12 mouse cellular contexts compared by ENCODE assay signal in the genomic region with DNA sequence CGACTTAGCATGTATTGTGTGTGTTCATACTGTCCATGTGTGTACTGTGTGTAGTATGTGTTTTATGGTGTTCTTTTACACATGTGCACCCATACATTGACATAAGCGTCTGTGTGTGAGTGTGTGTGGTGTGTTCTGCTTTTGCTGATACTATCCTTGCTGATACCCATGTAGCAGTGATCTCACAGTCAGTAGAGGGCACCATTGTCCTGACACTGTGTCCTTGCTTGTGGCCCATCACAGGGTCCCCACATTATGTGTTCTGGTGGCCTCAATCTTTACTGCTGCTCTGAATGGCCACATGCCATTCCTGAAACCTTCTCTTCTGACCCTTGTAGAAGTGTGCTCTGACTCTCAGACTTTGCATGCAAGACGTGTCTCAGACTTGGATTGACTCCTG. TPM values are rescaled to one million over a fixed set of nuclear protein-coding genes. Genes with fewer than 3 reads are reported as not detected.
A peak's percentile ranks its signal among the peaks of the same experiment; 100 is the strongest.
DNase-seq lines count a peak whose midpoint lies in the region; ATAC-seq and TF ChIP-seq lines count a peak whose summit lies in the region.
"Had no signal": no experiment of that assay in that cellular context is flagged by ENCODE, and none has a peak within 500 bp of the region (broad histone marks: within the 10 kb centered on the region; RNA-seq: fewer than 3 reads in every experiment).

No protein-coding gene starts in this region.

- no peak overlapping the region for H3K27ac ChIP-seq in cerebellum, adult 2 months (ENCODE audit: insufficient read depth, low read length)
- H3K27ac ChIP-seq in intestine, postnatal 0 days (ENCODE audit: low read depth, low read length) = no peak overlapping the region
- no peak overlapping the region for H3K27ac ChIP-seq in intestine, embryonic 16.5 days (ENCODE audit: low read length)
- H3K27ac ChIP-seq: embryonic facial prominence, embryonic 15.5 days; liver, embryonic 13.5 days had no signal

- no peaks in the 10 kb centered on the region for H3K9me3 ChIP-seq in intestine, postnatal 0 days (ENCODE audit: control insufficient read depth)
- H3K9me3 ChIP-seq in intestine, embryonic 16.5 days (ENCODE audit: control insufficient read depth, low read length) = no peaks in the 10 kb centered on the region
- H3K9me3 ChIP-seq: embryonic facial prominence, embryonic 15.5 days; liver, embryonic 13.5 days had no signal

- H3K4me3 ChIP-seq in cerebellum, adult 2 months (replicated peaks; ENCODE audit: insufficient read depth, low read depth, low read length) = no peak overlapping the region
- H3K4me3 ChIP-seq in intestine, postnatal 0 days (ENCODE audit: low read depth, low read length) = no peak overlapping the region
- no peak overlapping the region for H3K4me3 ChIP-seq in intestine, embryonic 16.5 days (ENCODE audit: low read length)
- H3K4me3 ChIP-seq: embryonic facial prominence, embryonic 15.5 days; liver, embryonic 13.5 days had no signal

- no peak for ATAC-seq in intestine, postnatal 0 days
- ATAC-seq in intestine, embryonic 16.5 days = no peak
- no peak for ATAC-seq in erythroid progenitor cell, adult 5-6 weeks (replicated peaks; ENCODE audit: low FRiP score, poor library complexity, severe bottlenecking)

- H3K9ac ChIP-seq in intestine, postnatal 0 days (ENCODE audit: low read depth, low read length) = no peak overlapping the region
- H3K9ac ChIP-seq in intestine, embryonic 16.5 days (ENCODE audit: low read depth, low read length) = no peak overlapping the region
- H3K9ac ChIP-seq: embryonic facial prominence, embryonic 15.5 days; liver, embryonic 13.5 days had no signal

- H3K27me3 ChIP-seq in cerebellum, adult 2 months (ENCODE audit: control insufficient read depth, insufficient read depth, low read length) = no peaks in the 10 kb centered on the region
- H3K27me3 ChIP-seq in intestine, postnatal 0 days (replicated peaks; ENCODE audit: control insufficient read depth, insufficient read depth, low read length) = no peaks in the 10 kb centered on the region
- H3K27me3 ChIP-seq in intestine, embryonic 16.5 days (replicated peaks; ENCODE audit: control insufficient read depth, insufficient read depth, low read length) = no peaks in the 10 kb centered on the region
- H3K27me3 ChIP-seq: embryonic facial prominence, embryonic 15.5 days; liver, embryonic 13.5 days had no signal

- WGBS in cerebellum, adult 2 months = 79% methylated on average over 3 of the region's 3 CpGs
- 83% methylated on average over 3 of the region's 3 CpGs for WGBS in intestine, postnatal 0 days
- 84% methylated on average over 3 of the region's 3 CpGs for WGBS in intestine, embryonic 16.5 days

- H3K4me1 ChIP-seq in cerebellum, adult 2 months (ENCODE audit: control insufficient read depth, insufficient read depth, low read length) = no peaks in the 10 kb centered on the region; the same call in 1 of the 2 replicates
- H3K4me1 ChIP-seq in intestine, postnatal 0 days (replicated peaks; ENCODE audit: control insufficient read depth, insufficient read depth, low read length) = no peaks in the 10 kb centered on the region
- H3K4me1 ChIP-seq in intestine, embryonic 16.5 days (ENCODE audit: control insufficient read depth, insufficient read depth, low read length) = no peaks in the 10 kb centered on the region
- H3K4me1 ChIP-seq: embryonic facial prominence, embryonic 15.5 days had no signal

- no peak for TF ChIP-seq POLR2A in cerebellum, adult 2 months (IDR thresholded peaks at IDR 0.05; ENCODE audit: borderline replicate concordance, insufficient read depth, low read length)

- 0 out of 2 replicates have a peak, but pooled peaks cover 4% of the 10 kb centered on the region for H3K36me3 ChIP-seq in intestine, postnatal 0 days (ENCODE audit: control insufficient read depth, insufficient read depth)
- no peaks in the 10 kb centered on the region for H3K36me3 ChIP-seq in intestine, embryonic 16.5 days (ENCODE audit: control insufficient read depth, insufficient read depth, low read length)
- H3K36me3 ChIP-seq: embryonic facial prominence, embryonic 15.5 days had no signal

- TF ChIP-seq CTCF in cerebellum, adult 2 months (IDR thresholded peaks at IDR 0.05; ENCODE audit: borderline replicate concordance, insufficient read depth, low read depth, low read length) = peak; percentile 58
- TF ChIP-seq CTCF in intestine, postnatal 0 days (IDR thresholded peaks at IDR 0.05; ENCODE audit: low read depth) = peak; percentile 60

- DNase-seq in cerebellum, adult 2 months = no peak
- DNase-seq in cerebellum, adult 9-10 months = no peak
- peak; percentile 21 for DNase-seq in thymus, postnatal 0 days (ENCODE audit: low spot score)
- DNase-seq in thymus, adult 18-20 months = no peak
- peak; percentile 47 for DNase-seq in retina, postnatal 7 days (ENCODE audit: low read depth, low spot score)
- DNase-seq: gastrocnemius, postnatal 25 days; kidney, adult 9 months; liver, embryonic 13.5 days had no signal

- H3K4me2 ChIP-seq in intestine, postnatal 0 days (replicated peaks; ENCODE audit: low read depth) = no peak overlapping the region
- H3K4me2 ChIP-seq in intestine, embryonic 16.5 days (ENCODE audit: low read depth, low read length) = no peak overlapping the region
- H3K4me2 ChIP-seq: embryonic facial prominence, embryonic 15.5 days; liver, embryonic 13.5 days had no signal

RNA-seq across cellular contexts. Expression of a gene that starts 22.2 kb away (rescaled TPM):
- polyA plus RNA-seq in cerebellum, adult 2 months (2012; rRNA removed) = 40.6 and 42.2 TPM in 2 replicates
- 23.0 and 23.3 TPM in 2 replicates for polyA plus RNA-seq in intestine, postnatal 0 days (2015; fragmentation: Nextera tagmentation; extraction: Ambion mirVana)
- 29.0 and 32.0 TPM in 2 replicates for polyA plus RNA-seq in intestine, embryonic 16.5 days (2015; fragmentation: Nextera tagmentation; extraction: Ambion mirVana)
- 50.3 and 57.0 TPM in 2 replicates for polyA plus RNA-seq in thymus, postnatal 0 days (2015; fragmentation: Nextera tagmentation; extraction: Ambion mirVana)
- 14.1 and 19.7 TPM in 2 replicates for total RNA-seq in erythroid progenitor cell, adult 5-6 weeks (2015; ENCODE audit: low replicate concordance)
- 13.5 and 20.5 TPM in 2 replicates for total RNA-seq in erythroid progenitor cell, adult 5-6 weeks (2017; ENCODE audit: low replicate concordance)

RNA-seq across cellular contexts. Expression of a gene that starts 23.5 kb away (rescaled TPM):
- 49.4 and 50.8 TPM in 2 replicates for polyA plus RNA-seq in cerebellum, adult 2 months (2012; rRNA removed)
- polyA plus RNA-seq in intestine, postnatal 0 days (2015; fragmentation: Nextera tagmentation; extraction: Ambion mirVana) = 15.3 and 16.9 TPM in 2 replicates
- polyA plus RNA-seq in intestine, embryonic 16.5 days (2015; fragmentation: Nextera tagmentation; extraction: Ambion mirVana) = 34.3 and 35.9 TPM in 2 replicates
- 38.6 and 40.0 TPM in 2 replicates for polyA plus RNA-seq in thymus, postnatal 0 days (2015; fragmentation: Nextera tagmentation; extraction: Ambion mirVana)
- total RNA-seq in erythroid progenitor cell, adult 5-6 weeks (2015; ENCODE audit: low replicate concordance) = 22.3 and 29.8 TPM in 2 replicates
- total RNA-seq in erythroid progenitor cell, adult 5-6 weeks (2017; ENCODE audit: low replicate concordance) = 17.1 and 25.2 TPM in 2 replicates

Comparison
In these comparisons a context has a peak if more than half of its experiments do, and no peak if none do; other contexts are left out.
1. DNase-seq: peak in thymus, postnatal 0 days (single experiment) and retina, postnatal 7 days (single experiment); none in cerebellum, adult 2 months (0 of 2), cerebellum, adult 9-10 months (single experiment) and thymus, adult 18-20 months (0 of 2).